Mouse (Mus musculus) cerebellum, adult 2 months (tissue): ENCODE measurements around the gene Man1c1. TPM values are rescaled to one million over a fixed set of nuclear protein-coding genes. Genes with fewer than 3 reads are reported as not detected.

Experiments used
- DNase-seq, 2 experiments: peaks; one replicate each; pipeline ENCODE4 v3.0.0; 2021
- H3K27ac ChIP-seq: fragments of 200-500 bp; 2 replicates; pipeline ENCODE4 v1.5.1; 2012; ENCODE audit warnings: low read length, control low read depth, inconsistent platforms; ENCODE audit not compliant: insufficient read depth
- H3K27me3 ChIP-seq: fragments of 200-500 bp; 2 replicates; pipeline ENCODE4 v1.6.1; 2012; ENCODE audit warnings: inconsistent platforms, mild to moderate bottlenecking, low read length, moderate library complexity; ENCODE audit not compliant: control insufficient read depth, insufficient read depth
- H3K4me1 ChIP-seq: fragments of 200-500 bp; 2 replicates; pipeline ENCODE4 v1.6.1; 2011; ENCODE audit warnings: low read length; ENCODE audit not compliant: control insufficient read depth, insufficient read depth
- H3K4me3 ChIP-seq: fragments of 200-500 bp; replicated peaks from 2 replicates; pipeline ENCODE3; 2011; ENCODE audit warnings: mild to moderate bottlenecking, low read depth, low read length, control low read depth; ENCODE audit not compliant: insufficient read depth
- CTCF ChIP-seq: fragments of 200-500 bp; IDR thresholded peaks from 2 replicates; pipeline ENCODE4 v1.5.1; 2011; ENCODE audit warnings: low read depth, mild to moderate bottlenecking, control low read depth, low read length, moderate library complexity, borderline replicate concordance; ENCODE audit not compliant: insufficient read depth
- POLR2A ChIP-seq: fragments of 200-500 bp; IDR thresholded peaks from 2 replicates; pipeline ENCODE4 v1.6.1; 2011; ENCODE audit warnings: low read length, control low read depth, borderline replicate concordance; ENCODE audit not compliant: insufficient read depth
- WGBS: fragments of 180-500 bp; shearing (Covaris S2); methylation state at CpG from one replicate; pipeline ENCODE4 v1.1.7; 2018; 5-methylcytosine and 5-hydroxymethylcytosine counted together
- polyA plus RNA-seq: library from polyadenylated mRNA; depleted of rRNA; stranded (reverse); fragments of >200 nt; gene quantifications from 2 replicates; pipeline ENCODE4 v1.2.3, GENCODE M21; 2012; rRNA removed

Man1c1 gene
- polyA plus RNA-seq, 1 experiment = 30.1 TPM

- Histone ChIP-seq H3K27ac (no peak overlapping the region), H3K4me3 (no peak overlapping the region), H3K4me1 (peaks cover 3% of the 10 kb centered on the region; the same call in 1 of the 2 replicates), H3K27me3 (no peaks in the 10 kb centered on the region)
- TF ChIP-seq CTCF (no peak), POLR2A (no peak)
- DNase-seq = no peak
- 74% methylated on average over 4 of the region's 4 CpGs for WGBS
These were observed 185.5 kb downstream of the Man1c1 start for GRCm38 (mm10) chr4:134518541-134518940.

- no peak for DNase-seq
- WGBS = 85% methylated on average over 10 of the region's 10 CpGs
- H3K27me3 ChIP-seq = no peaks in the 10 kb centered on the region
- no peak overlapping the region for H3K4me3 ChIP-seq
- TF ChIP-seq POLR2A (no peak), CTCF (no peak)
- no peak overlapping the region for H3K27ac ChIP-seq
- H3K4me1 ChIP-seq = peaks cover 2% of the 10 kb centered on the region; the same call in 1 of the 2 replicates
These were observed 186.4 kb downstream of the Man1c1 start for GRCm38 (mm10) chr4:134517719-134518118.

- no peak overlapping the region for H3K4me3 ChIP-seq
- H3K27me3 ChIP-seq = no peaks in the 10 kb centered on the region
- TF ChIP-seq POLR2A (no peak), CTCF (no peak)
- peak in 1 of 2 experiments; percentile 75 for DNase-seq
- WGBS = 54% methylated on average over 8 of the region's 8 CpGs
- peak overlapping the region; percentile 6; the same call in 1 of the 2 replicates for H3K27ac ChIP-seq
- peaks cover 2% of the 10 kb centered on the region; the same call in 1 of the 2 replicates for H3K4me1 ChIP-seq
These were observed 187.1 kb downstream of the Man1c1 start for GRCm38 (mm10) chr4:134516981-134517380.

GRCm38 (mm10) chr4:134515614-134516013 is 188.5 kb downstream of the Man1c1 start:
- no peak for DNase-seq
- Histone ChIP-seq H3K27me3 (no peaks in the 10 kb centered on the region), H3K4me1 (peaks cover 2% of the 10 kb centered on the region; the same call in 1 of the 2 replicates), H3K27ac (no peak overlapping the region), H3K4me3 (no peak overlapping the region)
- TF ChIP-seq CTCF (no peak), POLR2A (no peak)
- 80% methylated on average over 7 of the region's 7 CpGs for WGBS

- 94% methylated on average over 11 of the region's 11 CpGs for WGBS
These were observed 189.7 kb downstream of the Man1c1 start for GRCm38 (mm10) chr4:134514309-134514930.

GRCm38 (mm10) chr4:134512798-134513197 is 191.3 kb downstream of the Man1c1 start:
- DNase-seq = no peak
- TF ChIP-seq POLR2A = no peak
- TF ChIP-seq CTCF = no peak
- H3K4me1 ChIP-seq = 0 out of 2 replicates have a peak, but pooled peaks cover 3% of the 10 kb centered on the region

More at GRCm38 (mm10) chr4:134514309-134514930, 189.7 kb downstream of the Man1c1 start:
- TF ChIP-seq CTCF (no peak), POLR2A (no peak)
- H3K27me3 ChIP-seq = no peaks in the 10 kb centered on the region
- H3K27ac ChIP-seq = no peak overlapping the region
- H3K4me3 ChIP-seq = no peak overlapping the region
- H3K4me1 ChIP-seq = peaks cover 2% of the 10 kb centered on the region; the same call in 1 of the 2 replicates
- DNase-seq = no peak

GRCm38 (mm10) chr4:134511730-134512129 is 192.4 kb downstream of the Man1c1 start:
- Histone ChIP-seq H3K27ac (no peak overlapping the region), H3K27me3 (no peaks in the 10 kb centered on the region), H3K4me3 (no peak overlapping the region), H3K4me1 (0 out of 2 replicates have a peak, but pooled peaks cover 5% of the 10 kb centered on the region)
- DNase-seq = no peak
- WGBS = 55% methylated on average over 6 of the region's 6 CpGs
- no peak for TF ChIP-seq POLR2A

More at GRCm38 (mm10) chr4:134512798-134513197, 191.3 kb downstream of the Man1c1 start:
- Histone ChIP-seq H3K27ac (no peak overlapping the region), H3K4me3 (no peak overlapping the region), H3K27me3 (no peaks in the 10 kb centered on the region)
- WGBS = 19% methylated on average over 15 of the region's 15 CpGs

Other genes starting within 250 kb of the Man1c1 start
- gene Stmn1, start 236.0 kb downstream of the Man1c1 start, polyA plus RNA-seq = 361 and 454 TPM in 2 replicates
- 86.0 and 99.2 TPM in 2 replicates for gene Paqr7, start 207.6 kb downstream of the Man1c1 start, polyA plus RNA-seq
- 0.24 and 0.65 TPM in 2 replicates for gene Aunip, start 193.3 kb downstream of the Man1c1 start, polyA plus RNA-seq
- gene Mtfr1l, start 168.9 kb downstream of the Man1c1 start, polyA plus RNA-seq = 146 and 148 TPM in 2 replicates
- gene Selenon, start 152.1 kb downstream of the Man1c1 start, polyA plus RNA-seq = 37.8 and 43.1 TPM in 2 replicates
- gene Ldlrap1, start 63.7 kb upstream of the Man1c1 start, polyA plus RNA-seq = 16.0 and 18.5 TPM in 2 replicates
- gene Maco1, start 149.1 kb upstream of the Man1c1 start, polyA plus RNA-seq = 46.4 and 47.7 TPM in 2 replicates
- gene Rhd, start 160.2 kb upstream of the Man1c1 start, polyA plus RNA-seq = 1.0 and 1.1 TPM in 2 replicates
- 105 and 111 TPM in 2 replicates for gene Tmem50a, start 210.7 kb upstream of the Man1c1 start, polyA plus RNA-seq
- 478 and 508 TPM in 2 replicates for gene Rsrp1, start 219.3 kb upstream of the Man1c1 start, polyA plus RNA-seq
- gene Syf2, start 226.6 kb upstream of the Man1c1 start, polyA plus RNA-seq = 95.4 and 99.7 TPM in 2 replicates